Mouse (Mus musculus) hematopoietic stem cell, adult 5-6 weeks (primary cell): ENCODE results near the gene Ran. TPM values are rescaled to one million over a fixed set of nuclear protein-coding genes. Genes with fewer than 3 reads are reported as not detected.

Experiments used
- total RNA-seq: library from RNA; stranded (forward); fragments of 172-1452, 232-1000 nt; gene quantifications from 2 replicates; pipeline ENCODE4 v1.2.3, GENCODE M21; 2017

Ran gene
- total RNA-seq, 1 experiment from 2014 or later: 527 TPM

Other genes with a start within 250 kb of the Ran start
- not detected in 2 replicates for gene Rimbp2, start 66.6 kb upstream of the Ran start, total RNA-seq
- 17.0 and 22.4 TPM in 2 replicates for gene Stx2, start 11.5 kb upstream of the Ran start, total RNA-seq
- gene Adgrd1, start 76.7 kb downstream of the Ran start, total RNA-seq: 3.3 and 3.6 TPM in 2 replicates